Mouse (Mus musculus): Measurements from ENCODE around the gene Pigp.

The Pigp gene

GRCm38 (mm10) chr16:94371301-94371931 is at the start of gene Pigp:
Gene Pigp (minus strand): TSS chr16:94371842.
- DNase-seq (ENCODE audit: low spot score): peak; percentile 66

DNA sequence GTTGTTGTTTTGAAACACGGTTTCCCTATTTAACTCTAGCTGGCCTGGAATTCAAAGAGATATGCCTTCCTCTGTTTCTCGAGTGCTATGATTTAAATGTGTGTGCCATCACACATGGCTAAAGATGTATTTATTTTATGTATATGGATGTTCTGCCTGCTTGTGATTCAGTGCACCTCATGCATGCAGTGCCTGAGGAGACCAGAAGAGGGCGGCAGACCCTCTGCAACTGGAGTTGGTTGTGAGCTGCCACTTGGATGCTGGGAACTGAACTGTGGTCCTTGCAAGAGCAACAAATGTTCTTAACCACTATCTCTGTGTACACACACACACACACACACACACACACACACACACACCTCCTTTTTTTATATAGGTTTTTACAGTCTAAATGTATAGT is 48.9 kb upstream of the Pigp start:
- DNase-seq (ENCODE audit: low spot score): no peak

DNA sequence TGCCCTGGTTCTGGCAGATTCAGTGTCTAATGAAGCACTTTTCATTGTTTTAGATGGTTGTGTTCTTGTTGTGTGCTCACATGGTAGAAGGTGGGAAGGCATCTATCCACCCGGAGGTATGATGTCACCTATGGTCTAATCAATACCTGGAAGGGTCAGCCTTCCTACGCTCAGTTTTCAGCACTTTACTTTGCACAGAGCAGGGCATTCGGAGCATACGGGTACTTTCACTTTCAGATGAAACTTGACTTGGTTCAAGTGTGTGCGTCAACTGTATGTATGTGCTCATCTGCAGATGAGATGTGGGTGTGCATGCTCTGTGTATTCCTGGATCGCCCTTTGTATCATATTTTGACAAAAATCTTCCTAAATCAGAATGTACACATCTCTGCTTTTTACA is 42.5 kb upstream of the Pigp start:
- DNase-seq (ENCODE audit: low spot score): no peak

DNA sequence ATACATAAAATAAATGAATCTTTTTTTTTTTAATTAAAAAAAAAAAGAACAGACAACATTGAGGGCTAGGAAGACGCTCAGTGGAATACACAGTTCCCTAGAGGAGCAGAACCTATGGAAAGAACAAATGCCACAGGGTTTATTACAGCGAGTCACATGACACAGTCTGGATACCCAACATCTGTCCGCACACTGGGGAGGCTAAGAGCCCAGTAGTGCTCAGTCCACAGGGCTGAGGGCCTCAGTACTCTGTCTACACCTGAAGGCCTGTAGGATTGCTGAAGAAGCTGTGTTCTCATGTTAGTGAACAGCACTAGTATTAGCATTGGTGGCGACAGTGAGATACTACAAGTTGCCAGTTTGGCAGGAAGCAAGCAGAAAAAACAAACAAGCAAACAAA is 41.1 kb upstream of the Pigp start:
- no peak for DNase-seq (ENCODE audit: low spot score)

DNA sequence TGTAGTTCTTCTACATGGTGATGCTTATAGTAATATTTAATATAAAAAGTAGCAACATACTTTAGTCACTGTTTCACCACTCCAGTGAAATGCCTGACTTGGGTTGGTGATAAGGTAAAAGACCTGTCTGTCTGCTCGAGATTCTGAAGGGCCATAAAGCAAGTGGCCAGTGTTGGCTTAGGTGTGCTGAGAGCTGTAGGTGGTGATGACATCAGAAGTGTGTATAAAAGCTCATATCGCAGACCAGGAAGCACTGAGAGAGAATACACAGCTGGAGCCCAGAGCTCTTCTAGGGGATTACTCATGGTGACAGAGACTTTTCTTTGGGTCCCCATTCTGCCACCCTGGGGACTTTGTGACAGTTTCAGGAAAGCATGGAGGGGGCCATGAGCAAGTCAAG is 40.6 kb upstream of the Pigp start:
- DNase-seq (ENCODE audit: low spot score): no peak

DNA sequence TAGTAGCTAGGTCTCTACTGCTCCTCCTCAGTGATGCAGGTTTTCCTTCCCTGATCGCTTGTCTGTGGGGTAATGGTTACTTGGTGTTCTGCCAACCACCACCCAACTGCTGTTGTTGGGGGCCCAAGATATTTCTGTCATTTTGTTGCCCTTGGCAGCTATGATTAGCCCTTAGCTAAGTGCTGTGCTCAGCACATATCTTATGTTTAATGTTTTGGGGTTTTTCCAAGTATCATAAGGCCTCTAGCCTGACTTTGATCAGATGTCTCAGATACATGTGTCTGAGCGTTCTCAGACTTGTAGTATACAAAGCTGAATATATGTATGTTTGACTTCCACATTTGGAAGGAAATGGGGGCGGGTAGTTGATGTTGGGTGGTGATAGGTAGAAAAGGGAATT is 39.6 kb upstream of the Pigp start:
- DNase-seq (ENCODE audit: low spot score): no peak

- DNase-seq (ENCODE audit: low spot score): no peak
These were observed 30.5 kb upstream of the Pigp start for GRCm38 (mm10) chr16:94402185-94402584.

DNA sequence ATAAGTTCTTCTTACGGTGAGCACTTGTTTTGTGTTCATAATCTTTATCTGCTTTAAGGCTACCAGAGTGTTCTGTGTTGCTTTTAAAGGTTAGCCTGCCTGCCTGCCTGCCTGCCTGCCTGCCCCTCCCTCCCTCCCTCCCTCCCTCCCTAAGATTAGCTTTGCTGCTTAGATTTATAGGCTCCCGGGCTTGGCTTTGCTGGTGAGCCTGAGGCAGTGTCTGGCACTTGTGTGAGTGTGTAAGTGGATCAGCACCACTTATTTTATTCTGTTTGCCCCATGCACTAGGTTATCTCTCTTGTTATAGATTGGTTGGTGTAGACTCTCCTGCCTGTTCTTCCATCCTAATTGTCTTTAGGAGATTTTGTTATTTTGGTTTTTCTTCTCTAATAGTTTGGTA is 30.0 kb upstream of the Pigp start:
- DNase-seq (ENCODE audit: low spot score): no peak

- no peak for DNase-seq (ENCODE audit: low spot score)
These were observed 27.5 kb upstream of the Pigp start for GRCm38 (mm10) chr16:94399141-94399540.

GRCm38 (mm10) chr16:94396641-94397040 is 25.0 kb upstream of the Pigp start:
- no peak for DNase-seq (ENCODE audit: low spot score)

GRCm38 (mm10) chr16:94395051-94395450 is 23.4 kb upstream of the Pigp start:
- DNase-seq (ENCODE audit: low spot score): no peak

DNA sequence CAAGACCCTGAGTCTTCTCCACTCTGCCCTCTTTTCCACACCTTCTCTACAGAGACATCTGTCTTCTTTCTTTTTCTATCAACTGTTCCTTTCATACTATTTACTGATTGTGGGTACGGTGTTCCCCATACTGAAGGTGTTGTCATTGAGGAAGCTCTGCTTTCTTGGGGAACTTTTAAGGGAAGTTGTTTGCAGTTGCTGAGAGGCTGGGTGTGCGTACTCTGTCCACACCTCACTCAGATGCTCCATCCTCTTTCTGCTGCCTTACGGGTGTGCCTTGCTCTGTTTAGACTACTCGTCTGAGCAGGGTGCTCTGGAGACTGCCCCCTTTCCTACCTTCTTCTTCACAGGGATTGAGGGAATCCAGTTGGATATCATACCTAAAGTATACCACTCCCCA is 20.7 kb upstream of the Pigp start:
- DNase-seq (ENCODE audit: low spot score): no peak

GRCm38 (mm10) chr16:94387690-94388089 is 16.0 kb upstream of the Pigp start:
- no peak for DNase-seq (ENCODE audit: low spot score)

GRCm38 (mm10) chr16:94383277-94383676 is 11.6 kb upstream of the Pigp start:
- no peak for DNase-seq (ENCODE audit: low spot score)

DNA sequence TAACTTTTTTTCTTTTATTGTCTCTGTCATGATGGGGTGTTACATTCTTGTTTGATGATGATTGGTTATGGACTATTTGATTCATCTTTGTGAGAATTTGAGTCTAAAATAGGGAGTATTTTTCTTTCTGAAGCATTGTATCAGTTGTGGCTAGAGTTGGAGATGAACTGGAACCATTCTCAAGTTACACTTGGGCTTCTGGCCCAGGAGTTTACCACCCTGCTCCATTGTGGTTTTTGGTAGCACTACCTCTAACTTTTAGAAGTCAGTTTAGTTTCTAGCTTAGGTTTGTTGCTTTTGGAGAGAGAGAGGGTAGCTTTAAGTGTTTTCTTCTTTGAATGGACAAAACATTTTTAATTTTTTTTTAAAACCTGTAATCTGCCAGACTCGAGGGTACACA is 7.7 kb upstream of the Pigp start:
- DNase-seq (ENCODE audit: low spot score): no peak

GRCm38 (mm10) chr16:94370915-94371300 is 734 bp downstream of the Pigp start:
- DNase-seq (ENCODE audit: low spot score): no peak

DNA sequence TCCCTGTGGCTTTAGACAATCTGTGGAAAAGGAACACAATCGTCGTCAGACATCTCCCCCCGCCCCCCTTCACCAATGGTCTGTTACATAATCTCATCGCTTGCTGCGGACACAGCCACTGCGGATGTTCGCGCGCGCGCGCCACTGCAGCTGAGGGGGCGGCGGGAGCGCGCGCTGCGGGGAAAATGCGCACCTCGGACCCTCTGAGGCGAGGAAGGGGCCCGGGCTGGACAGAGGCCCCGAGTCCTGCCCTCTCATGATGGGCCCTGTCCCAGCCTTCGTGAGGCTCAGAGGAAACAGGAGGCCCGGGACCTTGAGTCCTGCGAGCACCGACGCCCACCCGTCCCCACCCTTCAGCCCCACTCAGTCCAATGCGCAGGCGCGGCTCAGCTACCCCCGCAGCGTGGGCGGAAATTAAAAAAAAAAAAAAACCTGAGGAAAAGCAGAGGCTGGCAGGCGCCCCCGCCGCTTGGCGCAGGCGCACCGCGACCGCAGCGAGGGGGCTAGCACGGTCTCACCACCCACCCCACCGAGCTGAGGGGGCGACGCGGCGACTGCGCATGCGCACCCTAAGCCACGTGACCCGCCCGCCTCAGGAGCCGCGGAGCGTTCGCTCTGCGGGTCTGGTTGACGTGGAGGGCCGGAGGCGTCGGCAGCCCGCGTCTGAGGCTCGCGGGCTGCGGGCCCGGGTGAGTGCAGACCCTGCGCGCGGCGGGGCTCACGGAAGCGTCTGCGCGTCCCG is 1.3 kb downstream of the Pigp start, which contains the start of gene Ttc3:
Gene Ttc3 (plus strand): TSS at position 446 of the 742 bp plus-strand sequence.
- DNase-seq (ENCODE audit: low spot score): peak; percentile 95

- no peak for DNase-seq (ENCODE audit: low spot score)
These were observed 2.0 kb downstream of the Pigp start for GRCm38 (mm10) chr16:94369596-94370172.

DNA sequence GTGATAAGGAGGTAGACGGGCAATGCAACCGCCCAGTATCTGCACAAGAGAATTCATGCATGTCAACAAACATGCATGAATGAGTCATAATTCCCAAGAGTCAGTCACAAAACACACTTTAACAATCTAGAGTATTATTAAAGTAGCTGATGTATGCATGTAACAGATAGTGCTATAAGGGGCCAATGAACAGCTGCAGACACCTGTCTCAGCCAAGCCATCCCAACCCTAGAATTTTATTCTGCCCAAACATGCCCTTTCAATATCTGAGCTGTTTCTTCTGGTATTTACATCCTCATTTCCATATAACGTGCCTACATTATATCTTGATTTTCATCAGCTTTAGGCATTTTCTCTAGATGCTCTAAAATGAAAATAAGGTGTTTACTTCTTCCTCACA is 6.2 kb downstream of the Pigp start:
- DNase-seq (ENCODE audit: low spot score): no peak

DNA sequence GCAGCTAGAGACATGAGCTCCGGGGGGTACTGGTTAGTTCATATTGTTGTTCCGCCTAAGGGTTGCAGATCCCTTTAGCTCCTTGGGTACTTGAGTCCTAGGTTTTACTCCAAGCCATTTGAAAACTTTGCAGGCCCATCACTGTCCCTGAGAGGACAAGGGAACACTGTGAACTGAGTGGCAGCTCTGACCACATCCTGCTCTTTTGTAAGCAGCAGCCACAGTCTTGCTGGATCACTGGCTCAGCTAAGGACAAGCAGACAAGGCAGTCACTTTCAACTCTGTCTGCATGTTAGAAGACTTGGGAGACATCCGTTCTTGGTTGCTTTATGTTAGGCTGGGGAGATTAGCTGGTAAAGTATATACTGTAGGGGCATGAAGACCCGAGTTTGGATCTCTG is 7.8 kb downstream of the Pigp start:
- DNase-seq (ENCODE audit: low spot score): no peak

GRCm38 (mm10) chr16:94362174-94362873 is 9.3 kb downstream of the Pigp start:
- DNase-seq (ENCODE audit: low spot score): peak; percentile 74

GRCm38 (mm10) chr16:94360578-94361350 is 10.9 kb downstream of the Pigp start:
- no peak for DNase-seq (ENCODE audit: low spot score)
